In the genomic region with DNA sequence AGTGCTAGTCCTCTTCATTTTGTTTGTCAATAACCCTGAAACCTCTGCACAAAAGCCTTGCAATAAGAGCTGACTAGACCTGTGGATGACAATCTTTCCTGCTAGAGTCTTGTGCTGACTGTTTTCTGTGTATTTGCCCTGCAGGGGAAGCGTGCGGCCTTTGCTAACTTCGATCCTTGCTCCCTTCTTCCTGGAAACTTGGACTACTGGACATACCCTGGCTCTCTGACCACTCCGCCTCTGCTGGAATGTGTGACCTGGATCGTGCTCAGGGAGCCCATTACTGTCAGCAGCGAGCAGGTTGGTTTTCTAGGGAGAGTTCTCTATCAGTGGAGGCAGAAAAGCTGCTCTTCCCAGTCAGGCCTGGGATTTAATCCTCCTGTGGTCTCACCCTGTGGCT, we compare ENCODE assay signal across 22 mouse cellular contexts. TPM values are rescaled to one million over a fixed set of nuclear protein-coding genes. Genes with fewer than 3 reads are reported as not detected.
DNase-seq lines count a peak whose midpoint lies in the region; ATAC-seq and TF ChIP-seq lines count a peak whose summit lies in the region.
"Had no signal": no experiment of that assay in that cellular context is flagged by ENCODE, and none has a peak within 500 bp of the region (broad histone marks: within the 10 kb centered on the region; RNA-seq: fewer than 3 reads in every experiment).

No protein-coding gene starts in this region.

- 0 out of 2 replicates have a peak overlapping the region, but pooled peaks have one; percentile 19 for H3K27ac ChIP-seq in liver, embryonic 11.5 days (ENCODE audit: low read depth, low read length)
- no peak overlapping the region for H3K27ac ChIP-seq in liver, postnatal 0 days (ENCODE audit: low read depth)
- H3K27ac ChIP-seq: embryonic facial prominence, embryonic 10.5 days; forebrain, embryonic 15.5 days; heart, adult 2 months; hindbrain, embryonic 12.5 days; limb, embryonic 15.5 days; lung, embryonic 15.5 days; midbrain, embryonic 10.5 days had no signal

- H3K4me2 ChIP-seq in liver, embryonic 11.5 days, result no peak overlapping the region
- no peak overlapping the region for H3K4me2 ChIP-seq in liver, postnatal 0 days (ENCODE audit: low read depth, low read length)
- H3K4me2 ChIP-seq: forebrain, embryonic 15.5 days; hindbrain, embryonic 12.5 days; limb, embryonic 15.5 days; lung, embryonic 15.5 days had no signal

- H3K9ac ChIP-seq in liver, embryonic 11.5 days (ENCODE audit: low read depth, low read length), result no peak overlapping the region
- no peak overlapping the region for H3K9ac ChIP-seq in liver, postnatal 0 days (replicated peaks)
- H3K9ac ChIP-seq: forebrain, embryonic 15.5 days; hindbrain, embryonic 12.5 days; limb, embryonic 15.5 days; lung, embryonic 15.5 days had no signal

- no peak for TF ChIP-seq EP300 in liver, postnatal 0 days (IDR thresholded peaks at IDR 0.05; ENCODE audit: low read depth)

- DNase-seq in gastrocnemius, postnatal 10 days, result peak; percentile 4
- DNase-seq in gastrocnemius, adult 18-20 months (ENCODE audit: low spot score), result no peak
- DNase-seq in liver, embryonic 11.5 days (ENCODE audit: low spot score), result no peak
- DNase-seq in liver, postnatal 0 days, result no peak
- DNase-seq in Muller cell, postnatal 12 days (ENCODE audit: inconsistent ontology term), result peak; percentile 51
- DNase-seq in kidney, postnatal 25 days, result peak; percentile 65 to 84
- no peak for DNase-seq in layer of hippocampus, postnatal 36 days
- DNase-seq: adrenal gland, postnatal 36 days; cerebellum, adult 9-10 months; gastrocnemius, postnatal 25 days; heart, adult 2 months; layer of hippocampus, adult 9-11 months; left cerebral cortex, postnatal 4 days; thymus, postnatal 14 days had no signal

- ATAC-seq in liver, embryonic 11.5 days (replicated peaks; ENCODE audit: low FRiP score), result no peak
- no peak for ATAC-seq in liver, postnatal 0 days
- ATAC-seq in activated CD4-positive, CD25-positive, alpha-beta regulatory T cell, adult 4 months, result no peak
- ATAC-seq: forebrain, embryonic 15.5 days; intestine, postnatal 0 days had no signal

- H3K36me3 ChIP-seq in liver, embryonic 11.5 days (ENCODE audit: control insufficient read depth, insufficient read depth, low read length), result peaks cover 26% of the 10 kb centered on the region
- peaks cover 78% of the 10 kb centered on the region for H3K36me3 ChIP-seq in liver, postnatal 0 days (replicated peaks; ENCODE audit: insufficient read depth, low read length)
- H3K36me3 ChIP-seq: embryonic facial prominence, embryonic 10.5 days; forebrain, embryonic 15.5 days; hindbrain, embryonic 12.5 days; limb, embryonic 15.5 days; midbrain, embryonic 10.5 days had no signal

- no peak overlapping the region for H3K4me3 ChIP-seq in liver, embryonic 11.5 days (ENCODE audit: low read depth, low read length)
- no peak overlapping the region for H3K4me3 ChIP-seq in liver, postnatal 0 days (ENCODE audit: low read depth, low read length)
- H3K4me3 ChIP-seq: embryonic facial prominence, embryonic 10.5 days; forebrain, embryonic 15.5 days; heart, adult 2 months; hindbrain, embryonic 12.5 days; limb, embryonic 15.5 days; lung, embryonic 15.5 days; midbrain, embryonic 10.5 days had no signal

- H3K9me3 ChIP-seq in liver, embryonic 11.5 days (ENCODE audit: control insufficient read depth, low read length), result no peaks in the 10 kb centered on the region
- no peaks in the 10 kb centered on the region for H3K9me3 ChIP-seq in liver, postnatal 0 days (ENCODE audit: low read length)
- H3K9me3 ChIP-seq: embryonic facial prominence, embryonic 10.5 days; forebrain, embryonic 15.5 days; hindbrain, embryonic 12.5 days; limb, embryonic 15.5 days; lung, embryonic 15.5 days; midbrain, embryonic 10.5 days had no signal

- no peaks in the 10 kb centered on the region; the same call in 1 of the 2 replicates for H3K4me1 ChIP-seq in liver, embryonic 11.5 days (replicated peaks; ENCODE audit: control insufficient read depth, insufficient read depth, low read length)
- H3K4me1 ChIP-seq in liver, postnatal 0 days (ENCODE audit: insufficient read depth), result no peaks in the 10 kb centered on the region
- H3K4me1 ChIP-seq: forebrain, embryonic 15.5 days; hindbrain, embryonic 12.5 days; limb, embryonic 15.5 days had no signal

- WGBS in liver, embryonic 11.5 days, result 77% methylated on average over 6 of the region's 6 CpGs
- WGBS in liver, postnatal 0 days (ENCODE audit: insufficient replicate concordance), result 81% methylated on average over 6 of the region's 6 CpGs

- TF ChIP-seq CTCF in liver, postnatal 0 days (IDR thresholded peaks at IDR 0.05; ENCODE audit: low read depth), result no peak

- H3K27me3 ChIP-seq in liver, embryonic 11.5 days (replicated peaks; ENCODE audit: control insufficient read depth, insufficient read depth, low read length), result no peaks in the 10 kb centered on the region
- H3K27me3 ChIP-seq in liver, postnatal 0 days (ENCODE audit: insufficient read depth, low read length), result no peaks in the 10 kb centered on the region
- H3K27me3 ChIP-seq: forebrain, embryonic 15.5 days; hindbrain, embryonic 12.5 days; limb, embryonic 15.5 days; lung, embryonic 15.5 days had no signal

RNA-seq across cellular contexts. Expression of a gene that starts 11.7 kb away (rescaled TPM):
- 10 to 100 TPM in 1 of 2 experiments, 1 to 10 TPM in 1; 7.3 to 12.5 TPM for total RNA-seq in gastrocnemius, postnatal 10 days (2021)
- 10 to 100 TPM; 17.2 to 19.0 TPM for total RNA-seq in gastrocnemius, adult 18-20 months (2021)
- polyA plus RNA-seq in liver, embryonic 11.5 days (2014; fragmentation: Nextera tagmentation; extraction: Ambion mirVana), result 1,283 and 1,400 TPM in 2 replicates
- 901 and 980 TPM in 2 replicates for polyA plus RNA-seq in liver, postnatal 0 days (2015; fragmentation: Nextera tagmentation; extraction: Ambion mirVana)
- 10 to 100 TPM in 1 of 2 experiments, 1 to 10 TPM in 1; 4.1 to 19.6 TPM for polyA plus RNA-seq in activated CD4-positive, CD25-positive, alpha-beta regulatory T cell, adult 4 months (2017; shearing (Covaris generic))
- 100 to 1,000 TPM; 148 to 150 TPM for total RNA-seq in layer of hippocampus, postnatal 36 days (2021)

RNA-seq across cellular contexts. Expression of a gene that starts 34.5 kb away (rescaled TPM):
- total RNA-seq in gastrocnemius, postnatal 10 days (2021), result 1,000 to 10,000 TPM in 1 of 2 experiments, 100 to 1,000 TPM in 1; 801 to 1,165 TPM
- total RNA-seq in gastrocnemius, adult 18-20 months (2021), result 1,000 to 10,000 TPM; 1,448 to 1,773 TPM
- 3.2 and 3.5 TPM in 2 replicates for polyA plus RNA-seq in liver, embryonic 11.5 days (2014; fragmentation: Nextera tagmentation; extraction: Ambion mirVana)
- polyA plus RNA-seq in liver, postnatal 0 days (2015; fragmentation: Nextera tagmentation; extraction: Ambion mirVana), result 38.8 and 39.0 TPM in 2 replicates
- polyA plus RNA-seq in activated CD4-positive, CD25-positive, alpha-beta regulatory T cell, adult 4 months (2017; shearing (Covaris generic)), result under 1 TPM in 1 of 2 experiments, not detected in 1; 0.52 TPM
- total RNA-seq in layer of hippocampus, postnatal 36 days (2021), result under 1 TPM; 0.33 to 0.45 TPM

Comparison
In these comparisons a context has a peak if more than half of its experiments do, and no peak if none do; other contexts are left out.
1. DNase-seq: peak in gastrocnemius, postnatal 10 days (single experiment), Muller cell, postnatal 12 days (single experiment) and kidney, postnatal 25 days (2 of 2); none in gastrocnemius, adult 18-20 months (single experiment), liver, embryonic 11.5 days (single experiment), liver, postnatal 0 days (single experiment) and layer of hippocampus, postnatal 36 days (0 of 2).
2. RNA of a gene that starts 11.7 kb away (total RNA-seq): 148 to 150 TPM in layer of hippocampus, postnatal 36 days; 17.2 to 19.0 TPM in gastrocnemius, adult 18-20 months and 7.3 to 12.5 TPM in gastrocnemius, postnatal 10 days; every median in the first group is over 4 times any median in the second.
3. RNA of a gene that starts 34.5 kb away (total RNA-seq): 1,448 to 1,773 TPM in gastrocnemius, adult 18-20 months and 801 to 1,165 TPM in gastrocnemius, postnatal 10 days; 0.33 to 0.45 TPM in layer of hippocampus, postnatal 36 days; every median in the first group is over 100 times any median in the second.